Comparison of ENCODE assay signal across 31 mouse cellular contexts in genomic region chr13:46201029-46201599, GRCm38 (mm10).
A peak's percentile ranks its signal among the peaks of the same experiment; 100 is the strongest.
DNase-seq lines count a peak whose midpoint lies in the region; ATAC-seq lines count a peak whose summit lies in the region.
"Had no signal": no experiment of that assay in that cellular context is flagged by ENCODE, and none has a peak within 500 bp of the region (broad histone marks: within the 10 kb centered on the region; RNA-seq: fewer than 3 reads in every experiment).

No protein-coding gene starts in this region.

- no peak overlapping the region for H3K4me2 ChIP-seq in midbrain, embryonic 11.5 days
- no peak overlapping the region for H3K4me2 ChIP-seq in midbrain, embryonic 15.5 days
- peak overlapping the region; percentile 12; the same call in 1 of the 2 replicates for H3K4me2 ChIP-seq in embryonic facial prominence, embryonic 13.5 days
- no peak overlapping the region for H3K4me2 ChIP-seq in limb, embryonic 11.5 days (ENCODE audit: low read depth, severe bottlenecking)
- H3K4me2 ChIP-seq: heart, embryonic 13.5 days; hindbrain, embryonic 12.5 days; limb, embryonic 12.5 days; liver, embryonic 13.5 days; neural tube, embryonic 15.5 days had no signal

- no peak overlapping the region for H3K27ac ChIP-seq in midbrain, embryonic 11.5 days (ENCODE audit: low read depth, low read length)
- no peak overlapping the region for H3K27ac ChIP-seq in midbrain, embryonic 15.5 days
- peak overlapping the region; percentile 52; the same call in 1 of the 2 replicates for H3K27ac ChIP-seq in embryonic facial prominence, embryonic 13.5 days
- H3K27ac ChIP-seq in limb, embryonic 11.5 days (replicated peaks; ENCODE audit: low read depth, low read length), result no peak overlapping the region
- H3K27ac ChIP-seq: gastrocnemius, adult 2 months; heart, embryonic 13.5 days; hindbrain, embryonic 12.5 days; kidney, postnatal 0 days; limb, embryonic 12.5 days; liver, embryonic 13.5 days; neural tube, embryonic 15.5 days had no signal

- WGBS in midbrain, embryonic 11.5 days, result 77% methylated on average over 14 of the region's 14 CpGs
- WGBS in midbrain, embryonic 15.5 days, result 61% methylated on average over 14 of the region's 14 CpGs
- 38% methylated on average over 14 of the region's 14 CpGs for WGBS in embryonic facial prominence, embryonic 13.5 days
- 63% methylated on average over 14 of the region's 14 CpGs for WGBS in limb, embryonic 11.5 days

- H3K27me3 ChIP-seq in midbrain, embryonic 11.5 days (ENCODE audit: control insufficient read depth, insufficient read depth, low read length), result no peaks in the 10 kb centered on the region
- H3K27me3 ChIP-seq in midbrain, embryonic 15.5 days (replicated peaks), result no peaks in the 10 kb centered on the region
- H3K27me3 ChIP-seq in embryonic facial prominence, embryonic 13.5 days, result no peaks in the 10 kb centered on the region
- H3K27me3 ChIP-seq in limb, embryonic 11.5 days (ENCODE audit: control insufficient read depth, insufficient read depth, low read length), result no peaks in the 10 kb centered on the region
- H3K27me3 ChIP-seq: CH12.LX; heart, embryonic 13.5 days; hindbrain, embryonic 12.5 days; limb, embryonic 12.5 days; liver, embryonic 13.5 days; megakaryocyte, embryonic 14.5 days; neural tube, embryonic 15.5 days had no signal

- no peaks in the 10 kb centered on the region for H3K4me1 ChIP-seq in midbrain, embryonic 11.5 days (ENCODE audit: control insufficient read depth, insufficient read depth, low read length)
- no peaks in the 10 kb centered on the region for H3K4me1 ChIP-seq in midbrain, embryonic 15.5 days
- H3K4me1 ChIP-seq in embryonic facial prominence, embryonic 13.5 days, result peaks cover 12% of the 10 kb centered on the region
- H3K4me1 ChIP-seq in limb, embryonic 11.5 days (ENCODE audit: control insufficient read depth, insufficient read depth, low read length), result 0 out of 2 replicates have a peak, but pooled peaks cover 3% of the 10 kb centered on the region
- H3K4me1 ChIP-seq: heart, embryonic 13.5 days; liver, embryonic 13.5 days; megakaryocyte, embryonic 14.5 days; neural tube, embryonic 15.5 days had no signal

- H3K4me3 ChIP-seq in midbrain, embryonic 11.5 days (ENCODE audit: low read depth, low read length), result no peak overlapping the region
- no peak overlapping the region for H3K4me3 ChIP-seq in midbrain, embryonic 15.5 days
- no peak overlapping the region for H3K4me3 ChIP-seq in embryonic facial prominence, embryonic 13.5 days
- no peak overlapping the region for H3K4me3 ChIP-seq in limb, embryonic 11.5 days (ENCODE audit: low read depth, low read length)
- H3K4me3 ChIP-seq: gastrocnemius, adult 2 months; heart, embryonic 13.5 days; hindbrain, embryonic 12.5 days; limb, embryonic 12.5 days; liver, embryonic 13.5 days; megakaryocyte, embryonic 14.5 days; neural tube, embryonic 15.5 days had no signal

- no peak for ATAC-seq in midbrain, embryonic 11.5 days (ENCODE audit: low FRiP score)
- ATAC-seq in midbrain, embryonic 15.5 days (replicated peaks), result no peak
- ATAC-seq in embryonic facial prominence, embryonic 13.5 days (ENCODE audit: insufficient number of reproducible peaks, insufficient read depth, low FRiP score, low TSS enrichment, low read depth), result peak; percentile 64; the same call in 1 of the 2 replicates
- ATAC-seq in limb, embryonic 11.5 days (ENCODE audit: insufficient number of reproducible peaks, low FRiP score, low TSS enrichment, low read depth), result no peak
- ATAC-seq: forebrain, embryonic 14.5 days; intestine, embryonic 16.5 days; lung, postnatal 0 days had no signal

- H3K9me3 ChIP-seq in midbrain, embryonic 11.5 days (ENCODE audit: control insufficient read depth, low read length), result no peaks in the 10 kb centered on the region
- H3K9me3 ChIP-seq in midbrain, embryonic 15.5 days, result no peaks in the 10 kb centered on the region
- no peaks in the 10 kb centered on the region for H3K9me3 ChIP-seq in embryonic facial prominence, embryonic 13.5 days
- no peaks in the 10 kb centered on the region for H3K9me3 ChIP-seq in limb, embryonic 11.5 days (ENCODE audit: control insufficient read depth, low read length)
- H3K9me3 ChIP-seq: hindbrain, embryonic 12.5 days; liver, embryonic 13.5 days; megakaryocyte, embryonic 14.5 days; neural tube, embryonic 15.5 days had no signal

- H3K9ac ChIP-seq in midbrain, embryonic 11.5 days (ENCODE audit: low read length), result no peak overlapping the region
- H3K9ac ChIP-seq in midbrain, embryonic 15.5 days, result no peak overlapping the region
- H3K9ac ChIP-seq in embryonic facial prominence, embryonic 13.5 days, result no peak overlapping the region
- no peak overlapping the region for H3K9ac ChIP-seq in limb, embryonic 11.5 days (ENCODE audit: low read length)
- H3K9ac ChIP-seq: heart, embryonic 13.5 days; hindbrain, embryonic 12.5 days; limb, embryonic 12.5 days; liver, embryonic 13.5 days; neural tube, embryonic 15.5 days had no signal

- no peaks in the 10 kb centered on the region for H3K36me3 ChIP-seq in midbrain, embryonic 11.5 days (ENCODE audit: control insufficient read depth, insufficient read depth, low read length)
- no peaks in the 10 kb centered on the region for H3K36me3 ChIP-seq in midbrain, embryonic 15.5 days (replicated peaks)
- no peaks in the 10 kb centered on the region for H3K36me3 ChIP-seq in embryonic facial prominence, embryonic 13.5 days
- no peaks in the 10 kb centered on the region for H3K36me3 ChIP-seq in limb, embryonic 11.5 days (ENCODE audit: control insufficient read depth, insufficient read depth, low read length)
- H3K36me3 ChIP-seq: heart, embryonic 13.5 days; hindbrain, embryonic 12.5 days; limb, embryonic 12.5 days; liver, embryonic 13.5 days; neural tube, embryonic 15.5 days had no signal

- DNase-seq in midbrain, embryonic 11.5 days (ENCODE audit: low spot score, missing footprints), result peak; percentile 75
- peak; percentile 35 for DNase-seq in limb, embryonic 11.5 days (ENCODE audit: low spot score)
- DNase-seq in kidney, postnatal 36 days, result no peak
- DNase-seq in spleen, postnatal 14 days (ENCODE audit: low spot score in 2 of 2), result no peak
- no peak for DNase-seq in kidney, postnatal 10 days
- DNase-seq: adrenal gland, adult 8-10 months; B cell, adult 2 months; cerebellum, adult 11 months; cerebellum, adult 9-10 months; gastrocnemius, adult 2 months; heart, postnatal 10 days; kidney, adult 8-10 months; layer of hippocampus, adult 9-11 months; liver, embryonic 13.5 days; lung, adult 18-20 months; lung, postnatal 4 days; midbrain, embryonic 14.5 days; right cerebral cortex, postnatal 25 days; thymus, postnatal 14 days had no signal

Comparison
In these comparisons a context has a peak if more than half of its experiments do, and no peak if none do; other contexts are left out.
1. DNase-seq: peak in midbrain, embryonic 11.5 days (single experiment) and limb, embryonic 11.5 days (single experiment); none in kidney, postnatal 36 days (0 of 2), spleen, postnatal 14 days (0 of 2) and kidney, postnatal 10 days (single experiment).